Mouse (Mus musculus) large intestine, adult 2 months (tissue): ENCODE data around the gene Ice1. TPM values are rescaled to one million over a fixed set of nuclear protein-coding genes. Genes with fewer than 3 reads are reported as not detected.

ENCODE experiments used
- DNase-seq: peaks from one replicate; pipeline ENCODE4 v3.0.0-alpha.2; 2012; ENCODE audit warnings: low read depth, low spot score
- WGBS: fragments of 180-500 bp; shearing (Covaris S2); methylation state at CpG from one replicate; pipeline ENCODE4 v1.1.7; 2018; 5-methylcytosine and 5-hydroxymethylcytosine counted together
- polyA plus RNA-seq: library from polyadenylated mRNA; depleted of rRNA; stranded (reverse); fragments of >200 nt; gene quantifications from 2 replicates; pipeline ENCODE4 v1.2.3, GENCODE M21; 2012

The Ice1 gene
- polyA plus RNA-seq, 1 experiment = 10.5 TPM

DNA sequence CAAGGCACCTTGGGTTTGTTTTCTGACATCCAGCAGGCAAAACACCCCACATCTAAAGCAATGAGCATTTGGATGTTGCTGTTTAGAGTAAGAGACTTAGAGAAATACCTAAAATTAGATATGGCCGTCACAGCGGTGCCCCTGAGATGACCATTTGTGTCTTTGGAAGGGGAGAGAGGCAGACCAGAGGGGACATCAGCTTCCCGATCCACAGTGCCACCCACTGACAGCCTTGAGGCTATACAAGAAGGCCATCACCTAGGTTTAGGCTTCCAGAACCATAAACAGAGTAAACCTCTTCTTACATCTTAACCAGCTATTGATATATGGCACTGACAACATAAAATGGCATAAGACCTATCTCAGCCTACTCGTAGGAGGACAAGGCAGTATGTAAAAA lies 4.5 kb upstream of the Ice1 start:
- DNase-seq = no peak
- WGBS = 82% methylated on average over 4 of the region's 4 CpGs

DNA sequence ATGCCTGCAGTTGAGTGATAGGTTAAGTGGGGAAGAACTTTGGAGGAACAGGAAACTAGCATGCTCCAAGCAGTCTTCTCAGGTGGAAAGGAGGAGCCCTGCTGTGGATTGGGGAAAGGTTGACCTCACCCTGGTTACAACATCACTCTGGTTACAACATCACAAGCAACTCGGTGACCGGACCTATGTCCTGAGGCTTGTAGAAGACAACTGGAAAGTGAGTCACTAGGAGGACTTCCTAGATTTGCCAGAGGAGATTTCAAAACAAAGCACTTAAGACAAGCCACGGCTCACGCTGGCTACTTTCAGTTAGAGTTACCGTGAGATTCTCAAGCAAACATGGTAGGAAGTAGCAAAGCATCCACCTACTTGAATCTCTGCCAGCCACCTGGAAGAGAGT lies 3.9 kb upstream of the Ice1 start:
- DNase-seq = no peak
- 41% methylated on average over 5 of the region's 5 CpGs for WGBS

DNA sequence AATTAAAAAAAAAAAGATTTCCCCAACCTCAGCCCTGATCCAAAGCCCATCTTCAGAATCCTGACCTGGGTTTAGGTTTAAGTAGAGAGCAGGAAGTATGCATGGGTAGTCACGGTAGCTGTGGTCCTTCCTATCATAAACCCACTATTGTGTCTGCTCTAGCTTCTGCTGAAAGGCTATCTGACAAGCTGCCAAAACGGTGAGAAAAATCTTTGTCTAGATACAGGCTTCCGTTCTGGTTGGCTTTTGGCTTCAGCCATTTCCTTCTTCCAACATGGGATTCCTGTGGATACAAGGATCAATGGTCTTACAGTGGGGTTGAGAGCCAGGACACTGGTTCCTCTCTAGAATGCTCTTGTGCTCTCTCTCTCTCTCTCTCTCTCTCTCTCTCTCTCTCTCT lies 2.2 kb upstream of the Ice1 start:
- WGBS = 69% methylated on average over 3 of the region's 3 CpGs
- DNase-seq = no peak

GRCm38 (mm10) chr13:70637662-70638291 lies 343 bp upstream of the Ice1 start:
- under 1% methylated on average over 42 of the region's 42 CpGs for WGBS
- peak; percentile 62 for DNase-seq

DNA sequence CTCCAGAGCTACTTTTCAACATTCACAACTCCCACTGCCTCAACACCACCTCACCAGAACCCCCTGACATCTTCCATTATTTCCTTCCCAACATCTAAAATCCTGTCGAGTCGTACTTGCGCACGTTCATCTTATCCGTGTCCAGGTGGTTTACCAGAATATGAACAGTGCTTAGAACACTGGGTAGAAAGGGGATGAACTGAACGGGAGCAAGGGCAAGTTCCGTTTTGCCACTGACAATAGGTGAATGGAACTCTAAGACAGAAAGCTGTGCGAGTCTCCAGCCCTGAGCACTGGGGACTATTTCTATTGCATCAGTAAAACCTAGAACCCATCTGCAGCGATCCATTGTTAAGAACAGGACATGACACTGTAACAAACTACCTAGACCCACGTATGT lies 728 bp downstream of the Ice1 start:
- DNase-seq = no peak
- WGBS = 17% methylated on average over 10 of the region's 10 CpGs

DNA sequence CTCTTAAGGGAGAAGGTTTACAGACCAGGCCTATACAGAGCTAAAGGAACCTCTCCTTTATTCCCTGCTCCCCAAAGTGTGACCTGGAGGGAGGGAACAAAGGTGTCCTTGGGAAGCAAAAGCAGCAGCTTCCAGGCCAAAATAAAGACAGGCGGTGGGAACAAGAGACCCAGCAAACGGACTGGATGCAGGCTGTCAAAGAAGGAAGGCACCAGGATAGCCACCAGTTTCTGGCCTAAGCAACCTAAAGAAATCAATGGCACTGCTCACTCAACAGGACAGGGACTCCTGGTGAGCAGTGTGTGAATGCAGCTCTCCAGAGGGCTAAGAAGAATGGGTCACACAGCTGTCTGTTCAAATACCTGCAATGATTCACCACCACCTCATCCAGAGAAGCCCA lies 1.8 kb downstream of the Ice1 start:
- WGBS = 74% methylated on average over 2 of the region's 2 CpGs

DNA sequence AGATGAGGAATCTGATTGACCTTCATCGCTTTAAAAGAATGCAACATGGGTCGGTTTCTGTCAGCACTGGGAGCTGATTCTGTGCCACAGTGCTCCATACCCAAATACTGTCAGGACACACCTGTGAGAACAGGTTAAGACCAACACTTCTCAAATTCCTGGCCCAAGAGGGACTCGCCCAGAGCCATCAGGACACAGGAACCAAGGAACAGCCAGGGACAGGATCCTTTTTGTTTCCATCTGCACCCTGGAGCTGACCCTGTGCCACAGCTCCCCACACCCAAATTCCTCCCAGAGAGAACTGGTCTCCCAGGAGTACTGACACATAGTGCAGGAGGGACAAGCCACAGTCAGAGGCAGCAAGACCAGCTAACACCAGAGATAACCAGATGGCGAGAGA lies 11.0 kb downstream of the Ice1 start:
- DNase-seq = no peak

More for the DNA sequence above, 1.8 kb downstream of the Ice1 start:
- DNase-seq = no peak

DNA sequence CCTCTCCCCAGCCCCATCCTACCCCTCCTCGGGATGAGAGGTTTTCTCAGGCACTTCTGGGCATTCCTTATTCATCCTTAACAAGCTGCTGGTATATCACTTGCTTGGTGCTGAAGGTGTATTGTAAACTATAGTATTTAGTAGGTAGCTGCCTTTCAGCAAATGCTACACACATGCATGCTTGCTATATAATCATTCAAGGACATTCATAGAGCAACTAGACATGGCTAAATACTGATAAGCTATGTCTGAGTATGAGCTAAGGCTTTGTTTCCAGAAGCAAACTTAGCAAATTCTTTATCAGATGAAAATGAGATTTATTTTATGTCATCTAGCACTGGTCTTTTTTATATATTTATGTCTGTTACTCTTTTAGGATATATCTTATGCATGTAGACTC lies 11.8 kb downstream of the Ice1 start:
- 76% methylated on average over 1 of the region's 1 CpGs for WGBS
- DNase-seq = no peak

More for the DNA sequence above, 11.0 kb downstream of the Ice1 start:
- 89% methylated on average over 4 of the region's 4 CpGs for whole genome bisulfite sequencing

DNA sequence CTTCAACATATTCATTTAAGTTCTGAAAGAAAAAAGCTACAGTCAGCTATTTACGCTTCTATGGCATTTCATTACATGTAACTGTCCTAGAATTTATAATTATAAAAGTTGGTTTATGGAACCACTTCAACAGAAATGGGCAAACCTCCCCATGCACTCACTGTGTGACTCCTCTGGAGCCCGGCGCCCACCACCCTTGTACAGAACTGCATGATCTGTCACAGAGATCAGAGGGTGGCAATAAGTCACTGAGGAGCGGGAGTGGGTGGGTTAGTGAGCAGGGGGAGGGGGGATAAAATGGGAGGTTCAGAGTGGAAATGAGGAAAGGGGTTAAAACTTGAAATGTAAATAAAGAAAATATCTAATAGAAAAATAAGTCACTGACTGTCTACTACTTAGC lies 13.0 kb downstream of the Ice1 start:
- no peak for DNase-seq
- 90% methylated on average over 4 of the region's 4 CpGs for WGBS

DNA sequence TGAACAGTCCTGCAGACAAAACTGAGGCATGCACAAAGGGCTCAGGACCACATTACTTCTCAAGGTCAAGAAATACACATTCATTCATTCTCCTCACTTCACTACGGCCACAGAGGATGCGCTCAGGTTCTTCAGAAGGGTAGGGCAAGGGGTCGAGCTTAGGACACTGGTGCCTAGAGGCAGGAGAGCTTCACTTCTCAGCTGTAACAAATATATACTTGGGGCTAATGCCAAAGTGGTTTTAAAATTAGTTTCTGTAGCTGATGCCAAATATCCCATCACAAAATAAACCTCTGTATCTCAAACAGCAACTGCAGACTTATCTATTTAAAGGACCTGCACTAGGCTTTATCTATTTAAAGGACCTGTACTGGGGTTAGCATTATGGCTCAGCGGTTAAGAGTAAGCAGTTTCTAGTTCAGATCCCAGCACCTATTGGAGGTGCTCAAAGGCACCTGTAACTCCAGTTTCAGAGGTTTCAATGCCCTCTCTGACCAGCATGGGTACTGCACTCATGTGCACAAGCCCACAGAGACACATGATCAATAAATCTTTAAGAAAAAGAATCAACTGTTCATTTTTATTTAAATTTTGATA lies 14.9 kb downstream of the Ice1 start:
- DNase-seq = no peak
- 94% methylated on average over 4 of the region's 4 CpGs for WGBS

DNA sequence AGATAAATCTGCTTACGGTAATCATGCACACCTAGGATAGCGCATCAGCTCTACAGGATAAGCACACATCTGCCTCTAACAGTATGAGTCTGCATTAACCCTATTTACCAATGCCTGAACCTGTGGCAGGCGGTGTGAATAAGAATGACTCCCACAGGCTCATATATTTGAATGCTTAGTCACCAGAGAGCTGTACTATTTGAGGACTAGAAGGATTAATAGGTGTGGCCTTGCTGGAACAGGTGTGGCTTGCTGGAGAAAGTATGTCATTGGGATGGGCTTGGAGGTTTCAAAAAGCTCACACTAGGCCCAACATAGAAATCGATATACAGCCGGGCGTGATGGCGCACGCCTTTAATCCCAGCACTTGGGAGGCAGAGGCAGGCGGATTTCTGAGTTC lies 15.9 kb downstream of the Ice1 start:
- DNase-seq = no peak
- WGBS = 93% methylated on average over 9 of the region's 9 CpGs

DNA sequence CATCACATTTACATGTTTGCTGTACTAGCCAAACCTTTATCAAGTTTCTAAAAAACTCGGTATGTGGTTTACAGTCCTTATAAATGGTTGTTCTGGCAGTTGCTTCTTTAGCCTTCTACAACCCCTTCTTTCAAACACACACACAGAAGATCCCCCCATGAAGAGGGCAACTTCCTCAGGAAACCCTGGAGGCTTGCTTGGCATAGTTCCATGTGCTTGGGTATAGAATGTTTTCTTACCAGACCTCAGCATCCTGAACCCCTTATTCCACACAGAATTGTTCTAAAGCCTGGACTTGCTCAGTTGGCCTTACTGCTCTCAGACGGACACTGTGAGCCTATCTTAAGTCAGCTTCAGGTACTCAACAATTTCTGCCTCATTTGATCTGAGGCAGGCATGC lies 24.6 kb downstream of the Ice1 start:
- 82% methylated on average over 2 of the region's 2 CpGs for WGBS
- no peak for DNase-seq

DNA sequence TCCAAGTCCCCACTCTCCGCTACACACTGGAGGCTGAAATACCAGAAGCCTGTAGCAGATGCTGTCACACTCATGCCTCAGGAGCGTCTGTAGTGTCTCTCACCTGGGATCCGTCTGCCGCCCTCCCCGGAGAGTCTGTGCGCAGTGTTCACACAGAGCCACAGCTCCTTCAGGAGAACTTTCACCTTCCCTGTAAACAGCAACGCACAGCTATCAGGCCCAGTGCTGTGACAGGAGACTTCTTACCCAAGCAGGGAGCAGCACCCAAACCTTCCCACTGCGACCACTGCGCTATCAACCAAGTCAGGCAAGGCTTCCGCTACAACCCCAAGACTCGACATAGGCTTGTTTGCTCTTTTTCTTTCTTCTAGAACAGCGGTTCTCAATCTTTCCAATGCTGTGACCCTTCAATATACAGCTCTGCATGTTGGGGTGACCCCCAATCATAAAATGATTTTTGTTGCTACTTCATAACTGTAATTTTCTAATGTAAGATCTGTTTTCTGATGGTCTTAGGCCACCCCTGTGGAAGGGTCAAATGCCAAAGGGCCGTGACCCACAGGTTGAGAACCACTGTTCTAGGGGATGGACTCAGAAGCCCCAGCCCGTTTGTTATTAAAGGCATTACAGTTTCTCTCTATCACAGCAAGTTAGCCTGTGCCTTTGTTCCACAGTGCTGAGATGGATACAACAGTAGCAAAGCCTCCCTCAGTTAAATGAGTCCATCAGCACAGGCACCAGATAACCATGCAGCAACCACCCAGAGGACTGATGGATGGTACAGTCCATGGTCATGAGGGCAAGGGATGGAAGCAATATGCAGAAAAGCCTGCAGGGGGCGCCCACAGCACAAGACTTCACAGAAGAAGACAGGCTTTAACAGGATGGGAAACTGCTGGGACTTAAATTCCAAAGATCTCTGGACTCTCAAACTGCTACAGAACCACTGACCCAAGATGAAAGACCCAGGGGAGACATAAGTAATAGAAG lies 26.7 kb downstream of the Ice1 start:
- 86% methylated on average over 15 of the region's 15 CpGs for WGBS

GRCm38 (mm10) chr13:70609632-70610031 lies 27.8 kb downstream of the Ice1 start:
- DNase-seq = no peak
- 83% methylated on average over 3 of the region's 3 CpGs for WGBS

More for the DNA sequence above, 26.7 kb downstream of the Ice1 start:
- DNase-seq = peak; percentile 28

DNA sequence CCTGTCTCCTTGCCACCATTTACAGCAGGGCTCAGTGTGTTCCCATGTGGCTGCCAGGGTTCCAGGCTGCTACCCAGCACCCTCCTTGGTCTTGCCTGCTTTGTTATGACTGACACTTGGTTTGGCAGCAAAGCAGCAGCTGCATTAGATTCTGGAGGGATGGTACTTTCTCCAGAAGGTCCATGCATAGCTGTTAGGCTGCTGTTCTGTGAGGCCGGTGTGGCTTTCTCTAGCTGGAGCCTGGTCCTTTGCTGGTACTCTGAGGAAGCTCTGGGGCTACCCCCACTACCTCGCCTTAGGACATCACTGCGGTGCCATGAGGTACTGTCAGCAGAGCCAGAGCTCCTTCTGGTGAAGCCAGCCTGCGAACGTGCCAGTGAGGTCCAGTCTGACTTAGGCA lies 32.1 kb downstream of the Ice1 start:
- no peak for DNase-seq
- 98% methylated on average over 5 of the region's 5 CpGs for WGBS

DNA sequence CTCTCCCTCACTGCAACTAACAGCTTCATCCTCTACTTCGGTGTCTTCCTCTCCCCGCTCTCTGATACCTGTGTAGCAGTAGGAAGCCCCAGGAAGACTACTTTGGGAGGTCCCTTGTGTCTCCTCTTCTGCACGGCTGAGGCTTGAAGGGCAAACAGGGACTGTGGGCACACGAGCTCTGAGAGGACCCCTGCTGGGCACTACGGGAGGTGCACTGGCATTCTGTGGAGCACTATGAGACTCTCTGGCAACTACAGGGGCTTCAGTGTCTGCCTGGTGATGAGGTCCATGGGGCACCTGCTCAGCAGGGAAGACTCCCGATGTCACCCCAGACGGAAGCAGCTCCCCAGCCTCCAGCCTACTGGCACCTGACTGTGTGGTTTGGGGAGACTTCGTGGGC lies 32.7 kb downstream of the Ice1 start:
- DNase-seq = no peak
- 89% methylated on average over 8 of the region's 8 CpGs for WGBS

- DNase-seq = no peak
- 76% methylated on average over 1 of the region's 1 CpGs for WGBS
Observed at GRCm38 (mm10) chr13:70601566-70601965, 35.9 kb downstream of the Ice1 start.

DNA sequence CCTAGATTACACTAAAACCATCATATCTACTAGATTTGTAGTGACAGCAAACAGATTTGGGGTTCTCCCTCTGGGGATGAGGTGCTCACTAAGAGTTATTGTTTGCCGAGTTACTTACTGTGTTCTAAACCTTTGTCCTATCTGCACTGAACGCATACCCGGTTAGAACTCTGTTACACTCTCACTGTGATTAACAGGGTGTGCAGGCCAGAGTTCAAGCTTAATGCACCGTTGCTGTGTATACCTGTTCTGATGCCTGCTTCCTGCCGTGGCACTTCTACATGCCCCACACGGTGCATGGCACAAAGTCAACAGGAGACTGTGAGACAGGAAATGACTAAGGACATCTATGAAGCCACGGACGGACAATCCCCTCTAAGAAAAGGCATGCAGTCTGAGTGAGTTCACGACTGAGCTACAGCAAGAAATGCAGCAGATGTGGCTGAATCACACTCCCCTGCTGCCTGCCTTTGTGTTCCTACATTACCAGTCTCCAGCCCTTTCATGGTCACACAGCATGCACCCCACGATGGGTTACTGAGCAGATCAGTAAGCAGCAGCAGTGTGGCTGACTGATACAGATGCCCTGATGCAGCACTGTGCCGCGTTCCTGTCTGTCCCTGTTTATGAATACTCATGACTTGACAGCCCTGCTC lies 37.3 kb downstream of the Ice1 start:
- 69% methylated on average over 12 of the region's 12 CpGs for WGBS

GRCm38 (mm10) chr13:70598941-70599340 lies 38.5 kb downstream of the Ice1 start:
- WGBS = 80% methylated on average over 4 of the region's 4 CpGs

More for the DNA sequence above, 37.3 kb downstream of the Ice1 start:
- no peak for DNase-seq

GRCm38 (mm10) chr13:70596901-70597300 lies 40.5 kb downstream of the Ice1 start:
- 87% methylated on average over 3 of the region's 3 CpGs for whole genome bisulfite sequencing
- DNase-seq = no peak

More at GRCm38 (mm10) chr13:70598941-70599340, 38.5 kb downstream of the Ice1 start:
- DNase-seq = no peak
